Mouse (Mus musculus) gastrocnemius, postnatal 25 days (tissue): ENCODE measurements around the gene Gsta4. TPM values are rescaled to one million over a fixed set of nuclear protein-coding genes. Genes with fewer than 3 reads are reported as not detected.
A peak's percentile ranks its signal among the peaks of the same experiment; 100 is the strongest.
"Not testable (repeated sequence)": the region's sequence is repeated elsewhere in the genome, so short reads cannot be mapped to it uniquely, and the experiment has no call there.

Experiments used
- DNase-seq: peaks from one replicate; pipeline ENCODE4 v3.0.0; 2022
- long read RNA-seq, 2 experiments: library from polyadenylated mRNA; stranded (forward); transcript quantifications; one replicate each; pipeline ENCODE4 v2.0.0; 2021
- total RNA-seq, 2 experiments: library from RNA; stranded (reverse); gene quantifications; 1 replicate in 1 of 2; 2 replicates in 1 of 2; pipeline ENCODE4 v1.2.3; 2021

Gsta4 gene
- total RNA-seq: 10 to 100 TPM; 12.1 to 13.1 TPM
- long read RNA-seq, experiment 1, transcript Gsta4-201 (7 exons, 977 nt): major isoform, 13 of 14 reads
- long read RNA-seq, experiment 1, partial matches to known transcripts: 1 of 14 reads
- long read RNA-seq, experiment 1, other reads (novel, unspliced or antisense): 0 of 14 reads
- long read RNA-seq, experiment 2, transcript Gsta4-201 (7 exons, 977 nt): major isoform, 14 of 16 reads
- long read RNA-seq, experiment 2, partial matches to known transcripts: 2 of 16 reads
- long read RNA-seq, experiment 2, other reads (novel, unspliced or antisense): 0 of 16 reads

GRCm38 (mm10) chr9:78182474-78182873, at the start of gene Gsta4:
TSS of gene Gsta4 (plus strand) at chr9:78182774.
- DNase-seq: not testable (repeated sequence)

GRCm38 (mm10) chr9:78135658-78136057, 46.9 kb upstream of the Gsta4 start:
- DNase-seq: no peak

GRCm38 (mm10) chr9:78138044-78138676, 44.4 kb upstream of the Gsta4 start:
- peak; percentile 44 for DNase-seq

GRCm38 (mm10) chr9:78139463-78139862, 43.1 kb upstream of the Gsta4 start:
- DNase-seq: peak; percentile 49

GRCm38 (mm10) chr9:78146099-78146498, 36.5 kb upstream of the Gsta4 start:
- no peak for DNase-seq

GRCm38 (mm10) chr9:78146627-78147026, 35.9 kb upstream of the Gsta4 start:
- DNase-seq: no peak

- no peak for DNase-seq
Measured at GRCm38 (mm10) chr9:78148149-78148548, 34.4 kb upstream of the Gsta4 start.

- not testable (repeated sequence) for DNase-seq
Measured at GRCm38 (mm10) chr9:78149770-78150169, 32.8 kb upstream of the Gsta4 start.

- DNase-seq: no peak
Measured at GRCm38 (mm10) chr9:78154211-78154977, 28.2 kb upstream of the Gsta4 start.

GRCm38 (mm10) chr9:78157221-78157620, 25.4 kb upstream of the Gsta4 start:
- DNase-seq: no peak

- no peak for DNase-seq
Measured at GRCm38 (mm10) chr9:78163291-78163690, 19.3 kb upstream of the Gsta4 start.

GRCm38 (mm10) chr9:78164741-78165140, 17.8 kb upstream of the Gsta4 start:
- no peak for DNase-seq

- no peak for DNase-seq
Measured at GRCm38 (mm10) chr9:78165454-78165853, 17.1 kb upstream of the Gsta4 start.

- no peak for DNase-seq
Measured at GRCm38 (mm10) chr9:78166694-78167452, 15.7 kb upstream of the Gsta4 start.

- DNase-seq: no peak
Measured at GRCm38 (mm10) chr9:78167453-78167969, 15.1 kb upstream of the Gsta4 start.

GRCm38 (mm10) chr9:78168864-78169263, 13.7 kb upstream of the Gsta4 start:
- no peak for DNase-seq

GRCm38 (mm10) chr9:78174016-78174415, 8.6 kb upstream of the Gsta4 start:
- DNase-seq: no peak

GRCm38 (mm10) chr9:78174925-78175276, 7.7 kb upstream of the Gsta4 start:
- DNase-seq: not testable (repeated sequence)

GRCm38 (mm10) chr9:78175277-78176200, 7.0 kb upstream of the Gsta4 start:
- DNase-seq: peak; percentile 92

- DNase-seq: peak; percentile 62
Measured at GRCm38 (mm10) chr9:78176201-78176727, 6.3 kb upstream of the Gsta4 start.

- no peak for DNase-seq
Measured at GRCm38 (mm10) chr9:78176831-78177230, 5.7 kb upstream of the Gsta4 start.
